Mouse (Mus musculus) heart, postnatal 25 days (tissue): ENCODE measurements around the gene Smc5. TPM values are rescaled to one million over a fixed set of nuclear protein-coding genes. Genes with fewer than 3 reads are reported as not detected.

Experiments
- total RNA-seq, 2 experiments: library from RNA; stranded (reverse); gene quantifications; 2 replicates each; pipeline ENCODE4 v1.2.3; 2021

Gene Smc5
- total RNA-seq, 2 experiments from 2014 or later: 21.0 to 22.2 TPM

Other genes with a start within 250 kb of the Smc5 start
- gene Klf9, start 132.7 kb downstream of the Smc5 start, total RNA-seq: 100 to 1,000 TPM; 101 to 130 TPM
- 1 to 10 TPM; 2.0 to 2.7 TPM for gene Mamdc2, start 174.5 kb upstream of the Smc5 start, total RNA-seq